Mouse (Mus musculus) layer of hippocampus, adult 2 months (tissue): ENCODE results near the gene Tnrc6a. TPM values are rescaled to one million over a fixed set of nuclear protein-coding genes. Genes with fewer than 3 reads are reported as not detected.

Source experiments
- DNase-seq, 2 experiments: peaks; one replicate each; pipeline ENCODE4 v3.0.0; 2022; ENCODE audit warnings: low spot score in 2 of 2
- H3K27ac ChIP-seq: fragments of 200-600 bp; 2 replicates; pipeline ENCODE4 v1.8.1; 2022
- H3K4me3 ChIP-seq: fragments of 200-600 bp; 2 replicates; pipeline ENCODE4 v1.8.1; 2022; ENCODE audit warnings: mild to moderate bottlenecking
- CTCF ChIP-seq: fragments of 200-600 bp; conservative IDR thresholded peaks from 2 replicates; pipeline ENCODE4 v1.8.1; 2022; ENCODE audit warnings: antibody characterized with exemption, mild to moderate bottlenecking, moderate library complexity
- total RNA-seq, 2 experiments: library from RNA; stranded (reverse); gene quantifications; 2 replicates each; pipeline ENCODE4 v1.2.3; 2021

Tnrc6a gene
- total RNA-seq, 2 experiments from 2014 or later = 49.5 to 53.9 TPM

DNA sequence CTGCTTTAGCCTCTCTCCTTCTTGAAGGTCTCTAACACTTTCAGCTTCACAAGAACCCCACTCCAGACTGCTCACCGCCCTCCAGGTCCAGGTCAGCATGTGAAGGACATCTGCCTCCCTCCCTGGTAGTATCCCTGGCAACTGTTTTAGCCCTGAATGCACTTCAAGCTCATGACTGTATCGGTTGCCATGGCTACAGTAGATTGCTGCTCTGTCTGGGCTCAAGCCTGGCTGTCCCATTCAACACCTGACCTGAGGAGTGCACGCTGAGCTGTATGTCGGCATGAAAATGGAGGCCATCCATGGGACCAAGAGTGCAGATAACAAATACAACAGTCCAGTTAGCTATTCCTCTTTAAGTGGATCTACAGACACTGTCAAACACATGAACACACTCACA is 114.9 kb downstream of the Tnrc6a start:
- Histone ChIP-seq H3K4me3 (no peak overlapping the region), H3K27ac (no peak overlapping the region)
- TF ChIP-seq CTCF = no peak
- no peak for DNase-seq

GRCm38 (mm10) chr7:123240064-123240463 is 116.4 kb downstream of the Tnrc6a start:
- H3K27ac ChIP-seq = no peak overlapping the region
- no peak for TF ChIP-seq CTCF
- DNase-seq = no peak

GRCm38 (mm10) chr7:123242241-123242640 is 118.6 kb downstream of the Tnrc6a start:
- no peak for TF ChIP-seq CTCF
- H3K27ac ChIP-seq = no peak overlapping the region
- DNase-seq = no peak
- H3K4me3 ChIP-seq = no peak overlapping the region

More at GRCm38 (mm10) chr7:123240064-123240463, 116.4 kb downstream of the Tnrc6a start:
- H3K4me3 ChIP-seq = no peak overlapping the region

DNA sequence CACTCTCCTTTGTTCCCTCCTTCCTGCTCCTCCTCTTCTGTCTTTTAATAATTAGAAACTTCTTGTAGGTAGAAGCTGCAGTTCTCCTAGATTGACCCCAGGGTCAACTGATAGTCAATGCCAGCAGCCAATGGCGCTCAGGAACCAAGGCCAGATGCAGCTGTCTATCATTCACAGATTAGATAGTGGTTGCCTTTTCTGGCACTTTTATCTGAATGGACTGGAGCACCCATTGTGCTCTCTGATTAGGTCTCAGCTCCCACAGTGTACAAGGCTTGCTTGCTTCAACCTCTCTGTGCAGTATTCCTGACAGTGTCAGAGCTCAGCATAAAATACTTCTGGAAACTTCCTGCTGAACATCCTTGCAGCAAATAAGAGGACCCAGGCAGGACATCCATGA is 121.1 kb downstream of the Tnrc6a start:
- Histone ChIP-seq H3K4me3 (no peak overlapping the region), H3K27ac (no peak overlapping the region)
- TF ChIP-seq CTCF = no peak
- DNase-seq = no peak

Other genes with a start within 250 kb of the Tnrc6a start
- gene Rbbp6, start 158.2 kb upstream of the Tnrc6a start, total RNA-seq = 10 to 100 TPM; 70.9 to 78.7 TPM
- 1 to 10 TPM in 1 of 2 experiments, under 1 TPM in 1; 0.59 to 1.5 TPM for gene Slc5a11, start 90.9 kb downstream of the Tnrc6a start, total RNA-seq
- 10 to 100 TPM; 88.7 to 94.3 TPM for gene Lcmt1, start 245.9 kb downstream of the Tnrc6a start, total RNA-seq
- gene Arhgap17, start 246.0 kb downstream of the Tnrc6a start, total RNA-seq = 10 to 100 TPM; 29.0 to 35.2 TPM